Mouse (Mus musculus) hindbrain, embryonic 15.5 days (tissue): ENCODE results near the gene Bves. TPM values are rescaled to one million over a fixed set of nuclear protein-coding genes. Genes with fewer than 3 reads are reported as not detected.

Source experiments
- ATAC-seq: fragments of 200-750 bp; cut with Nextera tagmentation; 2 replicates; pipeline ENCODE4 v1.8.0; 2017; ENCODE audit warnings: low read depth, moderate number of reproducible peaks, moderate TSS enrichment; ENCODE audit not compliant: low FRiP score
- H3K27ac ChIP-seq: fragments of 300-500 bp; sonication (generic); replicated peaks from 2 replicates; pipeline ENCODE4 v1.5.1; 2015; ENCODE audit warnings: mild to moderate bottlenecking, inconsistent platforms
- H3K27me3 ChIP-seq: fragments of 300-500 bp; sonication (generic); 2 replicates; pipeline ENCODE4 v1.6.1; 2015; ENCODE audit warnings: control low read depth, inconsistent platforms
- H3K36me3 ChIP-seq: fragments of 300-500 bp; sonication (generic); 2 replicates; pipeline ENCODE4 v1.6.1; 2015; ENCODE audit warnings: control low read depth, inconsistent platforms
- H3K4me1 ChIP-seq: fragments of 300-500 bp; sonication (generic); replicated peaks from 2 replicates; pipeline ENCODE4 v1.6.1; 2015; ENCODE audit warnings: control low read depth, inconsistent platforms
- H3K4me2 ChIP-seq: fragments of 300-500 bp; sonication (generic); 2 replicates; pipeline ENCODE4 v1.6.1; 2015; ENCODE audit warnings: moderate library complexity, mild to moderate bottlenecking, inconsistent platforms
- H3K4me3 ChIP-seq: fragments of 300-500 bp; sonication (generic); 2 replicates; pipeline ENCODE4 v1.5.1; 2015; ENCODE audit warnings: mild to moderate bottlenecking, inconsistent platforms
- H3K9ac ChIP-seq: fragments of 300-500 bp; sonication (generic); 2 replicates; pipeline ENCODE4 v1.6.1; 2015; ENCODE audit warnings: inconsistent platforms
- H3K9me3 ChIP-seq: fragments of 300-500 bp; sonication (generic); 2 replicates; pipeline ENCODE4 v1.6.1; 2016; ENCODE audit warnings: control low read depth, inconsistent platforms
- WGBS: fragments of 180-500 bp; shearing (Covaris S2); methylation state at CpG from one replicate; pipeline ENCODE4 v1.1.7; 2015; 5-methylcytosine and 5-hydroxymethylcytosine counted together
- polyA plus RNA-seq: library from polyadenylated mRNA; unstranded; fragments of >200 nt; fragmentation: Nextera tagmentation; extraction: Ambion mirVana; gene quantifications from 2 replicates; pipeline ENCODE4 v1.2.1, GENCODE M21; 2015

Gene Bves
- polyA plus RNA-seq, 1 experiment from 2014 or later, result 2.0 TPM

DNA sequence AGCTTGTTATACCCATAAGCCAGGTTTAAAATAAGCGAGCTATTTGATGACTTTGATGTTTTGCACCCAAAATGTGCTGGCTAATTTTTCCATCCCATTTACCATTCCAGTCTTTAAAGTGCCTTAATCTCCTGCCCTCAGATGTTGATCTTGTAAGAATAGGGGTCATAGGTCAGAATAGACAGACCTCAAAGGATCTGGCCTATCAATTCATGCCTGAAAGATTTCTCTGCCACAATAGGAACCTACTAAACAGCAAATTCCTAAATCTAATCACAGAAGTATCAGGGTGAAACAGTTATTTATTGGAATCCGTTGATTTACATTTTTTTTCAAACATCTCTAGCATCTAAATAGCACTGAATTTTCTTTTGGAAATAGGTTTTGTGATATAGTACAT is 76.2 kb downstream of the Bves start:
- no peak overlapping the region for H3K4me3 ChIP-seq
- H3K36me3 ChIP-seq, result no peaks in the 10 kb centered on the region
- no peak overlapping the region for H3K4me2 ChIP-seq
- H3K9ac ChIP-seq, result no peak overlapping the region
- peaks cover 3% of the 10 kb centered on the region; the same call in 1 of the 2 replicates for H3K4me1 ChIP-seq
- 28% methylated on average over 2 of the region's 2 CpGs for WGBS
- no peaks in the 10 kb centered on the region for H3K27me3 ChIP-seq
- no peak overlapping the region for H3K27ac ChIP-seq
- ATAC-seq, result no peak
- no peaks in the 10 kb centered on the region for H3K9me3 ChIP-seq

DNA sequence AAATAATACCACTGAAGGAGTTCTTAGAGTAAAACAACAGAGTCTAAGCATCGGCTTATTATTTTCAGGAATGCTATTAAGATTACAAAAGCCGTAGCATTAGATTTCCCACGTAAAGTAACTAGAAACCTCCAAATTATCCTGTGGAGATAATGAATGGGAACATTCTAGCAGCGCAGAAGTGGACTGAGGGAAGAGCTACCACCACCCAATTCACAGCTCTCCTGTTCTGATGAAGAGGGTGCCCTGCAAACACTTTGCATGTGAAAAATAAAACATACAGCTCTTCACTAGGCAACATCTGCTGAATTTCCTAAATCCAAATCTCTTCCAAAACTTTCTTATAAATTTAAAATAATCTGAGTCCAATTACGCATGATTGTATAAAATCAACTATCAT is 76.6 kb downstream of the Bves start:
- Histone ChIP-seq H3K4me2 (no peak overlapping the region), H3K4me1 (peaks cover 3% of the 10 kb centered on the region; the same call in 1 of the 2 replicates), H3K9ac (no peak overlapping the region), H3K9me3 (no peaks in the 10 kb centered on the region), H3K27me3 (no peaks in the 10 kb centered on the region), H3K4me3 (no peak overlapping the region), H3K36me3 (no peaks in the 10 kb centered on the region), H3K27ac (no peak overlapping the region)
- ATAC-seq, result no peak
- WGBS, result 40% methylated on average over 5 of the region's 5 CpGs

Other genes with a start within 250 kb of the Bves start
- 2.6 and 3.0 TPM in 2 replicates for gene Popdc3, start 157.7 kb upstream of the Bves start, polyA plus RNA-seq
- 6.5 and 7.5 TPM in 2 replicates for gene Lin28b, start 150.6 kb downstream of the Bves start, polyA plus RNA-seq
- gene Hace1, start 242.1 kb downstream of the Bves start, polyA plus RNA-seq, result 12.5 and 13.3 TPM in 2 replicates